Mouse (Mus musculus) liver, embryonic 15.5 days (tissue): ENCODE measurements at regions not wholly inside any gene's neighbourhood (a gene's known extent, or its start where the extent isn't known, plus 50 kb on each side); places are given as distances from the start of the nearest gene placed in this dataset.
A peak's percentile ranks its signal among the peaks of the same experiment; 100 is the strongest.

Source experiments
- ATAC-seq: fragments of 200-750 bp; cut with Nextera tagmentation; 2 replicates; pipeline ENCODE4 v1.8.0; 2017; ENCODE audit warnings: moderate number of reproducible peaks, mild to moderate bottlenecking, moderate library complexity; ENCODE audit not compliant: insufficient read depth
- H3K27ac ChIP-seq: fragments of 300-500 bp; sonication (generic); replicated peaks from 2 replicates; pipeline ENCODE4 v1.5.1; 2015; ENCODE audit warnings: mild to moderate bottlenecking, inconsistent platforms
- H3K27me3 ChIP-seq: fragments of 300-500 bp; sonication (generic); 2 replicates; pipeline ENCODE4 v1.6.1; 2015; ENCODE audit warnings: mild to moderate bottlenecking, inconsistent platforms
- H3K36me3 ChIP-seq: fragments of 300-500 bp; sonication (generic); replicated peaks from 2 replicates; pipeline ENCODE4 v1.6.1; 2015; ENCODE audit warnings: moderate library complexity, mild to moderate bottlenecking, inconsistent platforms
- H3K4me1 ChIP-seq: fragments of 300-500 bp; sonication (generic); replicated peaks from 2 replicates; pipeline ENCODE4 v1.6.1; 2015; ENCODE audit warnings: inconsistent platforms
- H3K4me2 ChIP-seq: fragments of 300-500 bp; sonication (generic); 2 replicates; pipeline ENCODE4 v1.6.1; 2015; ENCODE audit warnings: moderate library complexity, mild to moderate bottlenecking, inconsistent platforms
- H3K4me3 ChIP-seq: fragments of 300-500 bp; sonication (generic); replicated peaks from 2 replicates; pipeline ENCODE4 v1.5.1; 2015; ENCODE audit warnings: mild to moderate bottlenecking, inconsistent platforms
- H3K9ac ChIP-seq: fragments of 300-500 bp; sonication (generic); 2 replicates; pipeline ENCODE4 v1.6.1; 2015; ENCODE audit warnings: moderate library complexity, mild to moderate bottlenecking, inconsistent platforms
- H3K9me3 ChIP-seq: fragments of 300-500 bp; sonication (generic); replicated peaks from 2 replicates; pipeline ENCODE4 v1.6.1; 2016; ENCODE audit warnings: inconsistent platforms
- WGBS: fragments of 180-500 bp; shearing (Covaris S2); methylation state at CpG from one replicate; pipeline ENCODE4 v1.1.7; 2015; ENCODE audit warnings: mixed read lengths; ENCODE audit not compliant: insufficient replicate concordance; 5-methylcytosine and 5-hydroxymethylcytosine counted together

DNA sequence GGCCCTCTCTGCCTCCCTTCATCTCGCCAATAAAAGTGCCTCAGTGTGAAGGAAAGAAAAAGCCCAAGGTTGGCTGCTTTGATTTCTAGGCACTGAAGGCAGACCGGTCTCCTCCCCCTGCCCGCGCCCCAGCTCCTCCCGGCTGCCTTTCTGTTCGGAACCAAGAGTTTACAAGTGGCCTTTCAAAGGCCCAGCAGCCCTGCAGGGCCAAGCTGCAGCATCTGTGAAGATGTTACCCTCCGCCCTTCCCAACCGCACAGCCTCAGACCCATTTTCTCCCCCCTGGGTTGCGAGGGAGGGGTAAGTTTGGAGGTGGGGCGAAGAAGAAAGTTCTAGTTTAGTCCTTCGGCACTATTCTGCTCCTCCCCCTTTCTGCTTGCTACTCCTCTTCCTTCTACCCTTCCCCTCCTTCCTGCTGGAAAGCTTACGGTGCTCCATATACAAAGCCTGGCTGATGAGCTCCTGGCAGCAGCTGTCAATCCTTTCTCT, 227.1 kb upstream of the Tprg start:
- peak overlapping the region; percentile 63 for H3K4me2 ChIP-seq
- H3K9me3 ChIP-seq = no peaks in the 10 kb centered on the region
- 8% methylated on average over 12 of the region's 12 CpGs for WGBS
- H3K27me3 ChIP-seq = peaks cover 26% of the 10 kb centered on the region
- peak overlapping the region; percentile 5; the same call in 1 of the 2 replicates for H3K9ac ChIP-seq
- H3K36me3 ChIP-seq = no peaks in the 10 kb centered on the region
- H3K4me1 ChIP-seq = peaks cover 11% of the 10 kb centered on the region
- peak overlapping the region; percentile 54; the same call in 1 of the 2 replicates for H3K27ac ChIP-seq
- H3K4me3 ChIP-seq = peak overlapping the region; percentile 57
- 0 out of 2 replicates have a peak, but pooled peaks have one; percentile 6 for ATAC-seq

GRCm38 (mm10) chr16:25060266-25060665, 226.4 kb upstream of the Tprg start:
- Histone ChIP-seq H3K4me2 (no peak overlapping the region), H3K4me1 (peaks cover 11% of the 10 kb centered on the region), H3K9me3 (no peaks in the 10 kb centered on the region), H3K9ac (no peak overlapping the region), H3K27me3 (peaks cover 26% of the 10 kb centered on the region), H3K27ac (no peak overlapping the region), H3K4me3 (no peak overlapping the region), H3K36me3 (no peaks in the 10 kb centered on the region)
- WGBS = 64% methylated on average over 8 of the region's 8 CpGs
- no peak for ATAC-seq

GRCm38 (mm10) chr16:25061631-25062030, 225.0 kb upstream of the Tprg start:
- no peak for ATAC-seq

GRCm38 (mm10) chr16:25063981-25064380, 222.6 kb upstream of the Tprg start:
- H3K4me2 ChIP-seq = no peak overlapping the region
- H3K36me3 ChIP-seq = no peaks in the 10 kb centered on the region
- no peak overlapping the region for H3K27ac ChIP-seq
- no peaks in the 10 kb centered on the region for H3K9me3 ChIP-seq
- H3K27me3 ChIP-seq = peaks cover 15% of the 10 kb centered on the region
- no peak overlapping the region for H3K9ac ChIP-seq
- ATAC-seq = no peak
- no peak overlapping the region for H3K4me3 ChIP-seq
- peaks cover 5% of the 10 kb centered on the region; the same call in 1 of the 2 replicates for H3K4me1 ChIP-seq

More at GRCm38 (mm10) chr16:25061631-25062030, 225.0 kb upstream of the Tprg start:
- Histone ChIP-seq H3K27me3 (peaks cover 26% of the 10 kb centered on the region), H3K4me1 (peaks cover 11% of the 10 kb centered on the region), H3K9ac (no peak overlapping the region), H3K4me3 (no peak overlapping the region), H3K9me3 (no peaks in the 10 kb centered on the region), H3K4me2 (no peak overlapping the region), H3K27ac (no peak overlapping the region), H3K36me3 (no peaks in the 10 kb centered on the region)
- 59% methylated on average over 4 of the region's 4 CpGs for WGBS

DNA sequence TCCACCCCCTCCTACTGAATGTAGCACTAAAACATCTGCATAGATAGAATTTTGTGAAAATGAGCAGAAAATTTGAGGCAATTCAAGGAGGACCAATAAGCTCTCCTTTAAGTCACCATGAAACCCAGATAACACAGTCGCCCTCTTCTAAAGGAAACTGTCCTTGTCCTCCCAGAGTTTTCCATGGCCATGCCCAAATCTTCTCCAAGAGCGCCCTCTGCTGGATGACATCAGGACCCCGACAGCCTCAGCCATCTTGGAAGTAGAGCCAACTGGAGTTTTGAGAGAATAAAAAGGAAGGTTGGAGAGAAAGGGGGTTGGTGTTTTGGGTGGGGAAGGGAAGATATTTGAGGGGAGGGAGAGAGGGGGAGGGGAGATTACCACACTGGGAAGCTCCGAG, 222.1 kb upstream of the Tprg start:
- no peak for ATAC-seq
- no peak overlapping the region for H3K9ac ChIP-seq
- no peaks in the 10 kb centered on the region for H3K9me3 ChIP-seq
- peaks cover 2% of the 10 kb centered on the region; the same call in 1 of the 2 replicates for H3K4me1 ChIP-seq
- no peak overlapping the region for H3K4me2 ChIP-seq
- H3K36me3 ChIP-seq = no peaks in the 10 kb centered on the region
- H3K4me3 ChIP-seq = no peak overlapping the region
- H3K27ac ChIP-seq = no peak overlapping the region
- WGBS = 8% methylated on average over 4 of the region's 4 CpGs
- peaks cover 10% of the 10 kb centered on the region for H3K27me3 ChIP-seq

DNA sequence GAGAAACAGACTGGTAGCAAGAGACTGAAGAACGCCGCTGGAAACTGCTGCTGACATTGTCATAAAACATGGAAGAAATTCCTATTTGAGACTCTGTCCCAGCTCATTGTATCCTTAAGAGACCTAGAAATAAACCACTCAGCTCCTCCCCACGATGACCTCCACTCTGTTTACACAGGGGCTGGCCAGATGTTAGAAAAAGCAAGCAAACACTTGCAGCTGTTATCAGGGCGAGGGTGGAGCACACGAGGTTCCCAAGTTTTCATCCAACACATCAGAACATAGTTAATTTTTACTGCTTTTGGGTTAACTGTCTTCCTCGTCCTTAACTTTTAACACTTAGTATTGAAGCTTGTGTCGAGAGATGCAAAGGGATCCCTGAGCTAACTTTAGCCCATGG, 219.8 kb upstream of the Tprg start:
- WGBS = 32% methylated on average over 7 of the region's 7 CpGs
- H3K27ac ChIP-seq = no peak overlapping the region
- no peak for ATAC-seq

GRCm38 (mm10) chr16:25067276-25068249, 219.1 kb upstream of the Tprg start:
- WGBS = 38% methylated on average over 8 of the region's 8 CpGs
- no peaks in the 10 kb centered on the region for H3K9me3 ChIP-seq
- no peak overlapping the region for H3K4me3 ChIP-seq
- no peak overlapping the region for H3K9ac ChIP-seq
- no peak overlapping the region for H3K4me2 ChIP-seq
- H3K27me3 ChIP-seq = no peaks in the 10 kb centered on the region
- no peaks in the 10 kb centered on the region for H3K36me3 ChIP-seq
- no peaks in the 10 kb centered on the region for H3K4me1 ChIP-seq
- ATAC-seq = no peak
- H3K27ac ChIP-seq = no peak overlapping the region

More for the DNA sequence above, 219.8 kb upstream of the Tprg start:
- Histone ChIP-seq H3K4me1 (no peaks in the 10 kb centered on the region), H3K4me3 (no peak overlapping the region), H3K9ac (no peak overlapping the region), H3K27me3 (no peaks in the 10 kb centered on the region), H3K36me3 (no peaks in the 10 kb centered on the region), H3K9me3 (no peaks in the 10 kb centered on the region), H3K4me2 (no peak overlapping the region)

DNA sequence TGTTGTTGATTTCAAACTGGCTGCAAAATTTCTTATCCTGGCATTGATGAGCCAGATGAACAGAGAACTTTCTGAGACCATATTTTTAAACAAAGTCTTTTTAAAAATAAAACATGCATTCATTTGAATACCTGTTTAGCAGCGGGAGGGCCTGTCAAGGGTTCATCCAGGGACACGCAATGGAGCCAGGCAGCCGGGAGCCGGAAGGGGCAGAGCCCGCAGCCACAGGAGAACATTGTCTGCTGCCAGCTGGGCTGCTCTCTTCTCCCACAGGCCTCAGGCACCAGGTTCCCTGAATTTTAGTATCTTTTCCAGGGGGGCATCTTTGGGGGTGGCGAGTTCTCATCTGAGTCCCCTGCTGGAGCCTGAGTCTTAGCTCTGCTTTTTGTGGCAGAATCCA, 205.8 kb upstream of the Tprg start:
- Histone ChIP-seq H3K4me1 (no peaks in the 10 kb centered on the region), H3K36me3 (no peaks in the 10 kb centered on the region), H3K9ac (no peak overlapping the region), H3K4me3 (no peak overlapping the region), H3K4me2 (no peak overlapping the region), H3K27ac (no peak overlapping the region), H3K27me3 (no peaks in the 10 kb centered on the region), H3K9me3 (no peaks in the 10 kb centered on the region)
- no peak for ATAC-seq
- WGBS = 81% methylated on average over 6 of the region's 6 CpGs

- Histone ChIP-seq H3K9ac (no peak overlapping the region), H3K4me3 (no peak overlapping the region), H3K9me3 (no peaks in the 10 kb centered on the region), H3K27ac (no peak overlapping the region), H3K36me3 (no peaks in the 10 kb centered on the region), H3K4me2 (no peak overlapping the region), H3K4me1 (no peaks in the 10 kb centered on the region), H3K27me3 (no peaks in the 10 kb centered on the region)
- ATAC-seq = no peak
- WGBS = 24% methylated on average over 1 of the region's 1 CpGs
These were observed 202.9 kb upstream of the Tprg start for GRCm38 (mm10) chr16:25083729-25084128.

DNA sequence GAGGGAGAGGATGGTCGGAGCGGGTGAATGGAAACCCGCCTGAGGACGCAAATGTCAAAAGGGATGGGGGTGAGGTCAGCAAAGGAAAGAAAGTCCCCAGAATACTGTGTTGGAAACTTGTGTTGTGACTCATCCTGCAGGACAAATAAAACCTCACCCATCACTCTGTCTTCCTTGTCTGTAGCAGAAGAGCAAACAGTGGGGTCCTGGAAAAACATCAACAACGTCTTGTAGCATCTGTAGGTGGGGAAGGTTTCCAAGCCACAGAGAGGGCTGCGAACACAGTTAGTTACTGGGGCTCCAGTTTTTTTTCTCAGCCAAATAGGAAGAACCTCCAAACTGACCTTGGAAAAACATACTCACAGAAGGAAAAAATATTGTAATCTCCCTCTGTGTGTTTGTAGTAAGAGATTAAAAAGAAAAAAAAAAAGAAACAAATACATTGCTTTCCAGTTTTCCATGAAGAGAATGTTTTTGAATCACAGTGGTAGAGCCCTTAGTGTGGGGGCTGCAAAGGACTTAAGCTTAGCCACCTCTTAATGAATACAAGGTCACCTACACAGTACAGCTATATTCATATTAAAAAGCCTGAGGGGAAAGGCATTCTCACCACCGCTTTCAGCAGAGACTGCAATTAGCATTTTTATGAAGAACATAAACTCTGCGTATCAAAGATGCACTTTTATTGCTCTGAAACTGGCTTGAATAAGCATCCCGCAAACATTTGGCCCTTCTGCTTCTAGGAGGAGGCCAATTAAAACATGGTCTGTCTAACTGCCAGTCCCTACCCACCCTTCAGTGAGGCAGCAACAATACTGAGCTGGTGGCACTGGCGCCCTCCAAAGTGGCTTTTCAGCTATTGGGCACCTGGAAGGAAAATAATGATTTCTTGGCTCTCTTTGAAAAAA, 198.6 kb upstream of the Tprg start:
- Histone ChIP-seq H3K27ac (no peak overlapping the region), H3K4me1 (no peaks in the 10 kb centered on the region), H3K4me2 (no peak overlapping the region), H3K36me3 (no peaks in the 10 kb centered on the region), H3K4me3 (no peak overlapping the region), H3K9me3 (no peaks in the 10 kb centered on the region), H3K9ac (no peak overlapping the region), H3K27me3 (no peaks in the 10 kb centered on the region)
- no peak for ATAC-seq
- WGBS = 70% methylated on average over 10 of the region's 10 CpGs

DNA sequence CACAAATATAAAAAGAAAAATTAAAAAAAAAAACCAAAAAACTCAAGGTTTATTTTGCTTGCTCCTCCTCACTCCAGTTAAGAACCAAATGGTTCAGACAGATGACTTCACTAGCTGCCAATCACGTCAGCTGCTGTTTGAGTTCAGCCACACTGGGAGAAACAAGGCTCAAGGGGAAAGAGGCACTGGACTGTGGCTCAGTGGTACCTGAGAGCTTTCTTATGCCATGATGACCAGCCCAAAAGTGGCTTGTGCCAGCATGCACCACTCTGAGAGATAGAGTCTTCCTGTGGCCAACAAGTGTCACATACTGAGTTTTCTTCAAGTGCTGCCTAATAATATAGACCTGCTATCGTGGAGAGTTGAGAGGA, 198.0 kb upstream of the Tprg start:
- whole genome bisulfite sequencing = 58% methylated on average over 2 of the region's 2 CpGs
- Histone ChIP-seq H3K27me3 (no peaks in the 10 kb centered on the region), H3K9ac (no peak overlapping the region), H3K4me2 (no peak overlapping the region), H3K4me1 (no peaks in the 10 kb centered on the region), H3K4me3 (no peak overlapping the region), H3K9me3 (no peaks in the 10 kb centered on the region), H3K36me3 (no peaks in the 10 kb centered on the region), H3K27ac (no peak overlapping the region)
- ATAC-seq = no peak
